ENCODE assay signal across 23 mouse cellular contexts in the genomic region with DNA sequence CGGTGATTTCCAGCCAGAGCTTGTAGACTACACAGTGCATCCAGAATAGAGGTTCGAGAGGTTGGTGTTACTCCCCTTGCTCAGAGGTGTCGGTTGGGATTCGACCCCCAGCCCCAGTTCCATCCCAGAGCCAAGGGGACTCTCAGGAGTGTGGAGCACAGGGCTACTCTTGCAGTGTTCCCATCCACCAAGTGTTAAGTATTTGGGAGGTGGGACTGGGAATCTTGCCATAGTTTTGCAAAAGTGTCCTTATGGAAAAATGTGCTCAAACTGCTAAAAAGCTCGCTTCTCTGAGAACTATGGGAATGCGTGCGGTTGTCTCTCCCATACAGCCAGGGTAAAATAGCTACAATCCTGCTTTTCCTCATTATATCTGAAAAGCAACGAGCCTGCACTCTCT.
"Had no signal": no experiment of that assay in that cellular context is flagged by ENCODE, and none has a peak within 500 bp of the region (broad histone marks: within the 10 kb centered on the region; RNA-seq: fewer than 3 reads in every experiment).

No protein-coding gene starts in this region.

- ATAC-seq: hindbrain, embryonic 16.5 days; intestine, embryonic 16.5 days; liver, postnatal 0 days; midbrain, embryonic 15.5 days had no signal

- H3K27ac ChIP-seq: layer of hippocampus, adult 2 months; limb, embryonic 15.5 days; liver, embryonic 14.5 days; macrophage; midbrain, embryonic 12.5 days; midbrain, embryonic 15.5 days; neural tube, embryonic 12.5 days; neural tube, embryonic 15.5 days; stomach, postnatal 0 days had no signal

- H3K36me3 ChIP-seq: limb, embryonic 15.5 days; midbrain, embryonic 12.5 days; midbrain, embryonic 15.5 days; neural tube, embryonic 12.5 days; neural tube, embryonic 15.5 days had no signal

- H3K4me3 ChIP-seq: layer of hippocampus, adult 2 months; limb, embryonic 15.5 days; midbrain, embryonic 12.5 days; midbrain, embryonic 15.5 days; neural tube, embryonic 12.5 days; neural tube, embryonic 15.5 days had no signal

- H3K9ac ChIP-seq: limb, embryonic 15.5 days; liver, embryonic 14.5 days; liver, postnatal 0 days; midbrain, embryonic 12.5 days; midbrain, embryonic 15.5 days; neural tube, embryonic 12.5 days; neural tube, embryonic 15.5 days had no signal

- DNase-seq: kidney, adult 18-20 months; kidney, adult 9 months; kidney, postnatal 14 days; layer of hippocampus, adult 9-11 months; liver, postnatal 0 days; right cerebral cortex, adult 18-20 months; right cerebral cortex, postnatal 14 days; right cerebral cortex, postnatal 4 days; thymus, adult 18-20 months; thymus, postnatal 14 days; thymus, postnatal 4 days had no signal

- H3K4me2 ChIP-seq: limb, embryonic 15.5 days; liver, embryonic 11.5 days; midbrain, embryonic 12.5 days; midbrain, embryonic 15.5 days; neural tube, embryonic 12.5 days; neural tube, embryonic 15.5 days had no signal

- H3K27me3 ChIP-seq: limb, embryonic 15.5 days had no signal

- H3K9me3 ChIP-seq: limb, embryonic 15.5 days; midbrain, embryonic 12.5 days; midbrain, embryonic 15.5 days; neural tube, embryonic 12.5 days; neural tube, embryonic 15.5 days had no signal
